Mouse (Mus musculus) forebrain, embryonic 10.5 days (tissue): ENCODE results near the gene Pebp1. TPM values are rescaled to one million over a fixed set of nuclear protein-coding genes. Genes with fewer than 3 reads are reported as not detected.

Source experiments
- polyA plus RNA-seq: library from polyadenylated mRNA; unstranded; fragments of >200 nt; fragmentation: Nextera tagmentation; extraction: Ambion mirVana; gene quantifications from 2 replicates; pipeline ENCODE4 v1.2.1, GENCODE M21; 2016

Pebp1 gene
- polyA plus RNA-seq, 1 experiment from 2014 or later: 1,001 TPM

Other genes starting within 250 kb of the Pebp1 start
- 78.5 and 81.4 TPM in 2 replicates for gene Suds3, start 171.5 kb downstream of the Pebp1 start, polyA plus RNA-seq
- gene Taok3, start 167.5 kb downstream of the Pebp1 start, polyA plus RNA-seq: 9.3 and 9.4 TPM in 2 replicates
- 3.4 and 4.3 TPM in 2 replicates for gene Vsig10, start 31.5 kb upstream of the Pebp1 start, polyA plus RNA-seq
- gene Wsb2, start 69.7 kb upstream of the Pebp1 start, polyA plus RNA-seq: 45.4 and 46.7 TPM in 2 replicates
- gene Rfc5, start 101.4 kb upstream of the Pebp1 start, polyA plus RNA-seq: 155 TPM in 2 replicates
- gene Ksr2, start 126.4 kb upstream of the Pebp1 start, polyA plus RNA-seq: 0.26 and 0.40 TPM in 2 replicates